Mouse (Mus musculus): ENCODE results near the gene Stard3nl. TPM values are rescaled to one million over a fixed set of nuclear protein-coding genes. Genes with fewer than 3 reads are reported as not detected.

Gene Stard3nl
- 15.5 TPM for polyA plus RNA-seq (2015; fragmentation: Illumina TruSeq; extraction: RNeasy Lipid Tissue Mini Kit (QIAGEN cat#74804); ENCODE audit: insufficient read depth, low read depth, low replicate concordance)

GRCm38 (mm10) chr13:19395688-19396354 is at the start of gene Stard3nl:
Stard3nl (minus strand) TSS chr13:19395795.

Other genes starting within 250 kb of the Stard3nl start
- 2.7 TPM for gene Epdr1, start 224.1 kb upstream of the Stard3nl start, polyA plus RNA-seq (2015; fragmentation: Illumina TruSeq; extraction: RNeasy Lipid Tissue Mini Kit (QIAGEN cat#74804); ENCODE audit: insufficient read depth, low read depth, low replicate concordance)
- 2.4 TPM for gene Sfrp4, start 227.3 kb upstream of the Stard3nl start, polyA plus RNA-seq (2015; fragmentation: Illumina TruSeq; extraction: RNeasy Lipid Tissue Mini Kit (QIAGEN cat#74804); ENCODE audit: insufficient read depth, low read depth, low replicate concordance)